Mouse (Mus musculus): ENCODE results near the gene Mospd3. TPM values are rescaled to one million over a fixed set of nuclear protein-coding genes. Genes with fewer than 3 reads are reported as not detected.

Gene Mospd3
- polyA plus RNA-seq, 1 experiment = 90.3 TPM

- no peak for DNase-seq (ENCODE audit: low read depth in 1 of 2, low spot score in 2 of 2)
Observed at GRCm38 (mm10) chr5:137609292-137609691, 8.4 kb upstream of the Mospd3 start.

GRCm38 (mm10) chr5:137608654-137609190 lies 7.9 kb upstream of the Mospd3 start:
- H3K36me3 ChIP-seq (ENCODE audit: control insufficient read depth, insufficient read depth, low read length) = no peaks in the 10 kb centered on the region; the same call in 1 of the 2 replicates
- no peak overlapping the region for H3K4me3 ChIP-seq (ENCODE audit: extremely low read depth, insufficient read depth, insufficient read length)
- 73% methylated on average over 23 of the region's 23 CpGs for WGBS
- TF ChIP-seq POLR2A (IDR thresholded peaks at IDR 0.05; ENCODE audit: low read depth, low read length) = no peak
- no peak for TF ChIP-seq CTCF (IDR thresholded peaks at IDR 0.05; ENCODE audit: extremely low read depth, insufficient read depth, insufficient read length, insufficient replicate concordance)
- H3K27me3 ChIP-seq (ENCODE audit: control insufficient read depth, insufficient read depth, low read length) = no peaks in the 10 kb centered on the region
- no peak overlapping the region; the same call in 1 of the 2 replicates for H3K27ac ChIP-seq (ENCODE audit: insufficient read depth, low read length)
- DNase-seq (ENCODE audit: low read depth in 1 of 2, low spot score in 2 of 2) = no peak
- peaks cover 20% of the 10 kb centered on the region; the same call in 1 of the 2 replicates for H3K4me1 ChIP-seq (ENCODE audit: control insufficient read depth, insufficient read depth, insufficient read length)

More at GRCm38 (mm10) chr5:137609292-137609691, 8.4 kb upstream of the Mospd3 start:
- peaks cover 20% of the 10 kb centered on the region; the same call in 1 of the 2 replicates for H3K4me1 ChIP-seq (ENCODE audit: control insufficient read depth, insufficient read depth, insufficient read length)
- H3K36me3 ChIP-seq (ENCODE audit: control insufficient read depth, insufficient read depth, low read length) = no peaks in the 10 kb centered on the region; the same call in 1 of the 2 replicates
- WGBS = 48% methylated on average over 3 of the region's 3 CpGs
- H3K27me3 ChIP-seq (ENCODE audit: control insufficient read depth, insufficient read depth, low read length) = no peaks in the 10 kb centered on the region
- H3K27ac ChIP-seq (ENCODE audit: insufficient read depth, low read length) = peak overlapping the region; percentile 22
- TF ChIP-seq CTCF (IDR thresholded peaks at IDR 0.05; ENCODE audit: extremely low read depth, insufficient read depth, insufficient read length, insufficient replicate concordance) (no peak), POLR2A (IDR thresholded peaks at IDR 0.05; ENCODE audit: low read depth, low read length) (no peak)
- H3K4me3 ChIP-seq (ENCODE audit: extremely low read depth, insufficient read depth, insufficient read length) = no peak overlapping the region

GRCm38 (mm10) chr5:137607860-137608653 lies 7.2 kb upstream of the Mospd3 start:
- WGBS = 89% methylated on average over 26 of the region's 26 CpGs
- H3K36me3 ChIP-seq (ENCODE audit: control insufficient read depth, insufficient read depth, low read length) = no peaks in the 10 kb centered on the region; the same call in 1 of the 2 replicates
- DNase-seq (ENCODE audit: low read depth in 1 of 2, low spot score in 2 of 2) = no peak
- H3K27me3 ChIP-seq (ENCODE audit: control insufficient read depth, insufficient read depth, low read length) = no peaks in the 10 kb centered on the region
- no peak for TF ChIP-seq CTCF (IDR thresholded peaks at IDR 0.05; ENCODE audit: extremely low read depth, insufficient read depth, insufficient read length, insufficient replicate concordance)
- no peak for TF ChIP-seq POLR2A (IDR thresholded peaks at IDR 0.05; ENCODE audit: low read depth, low read length)
- H3K4me1 ChIP-seq (ENCODE audit: control insufficient read depth, insufficient read depth, insufficient read length) = peaks cover 20% of the 10 kb centered on the region; the same call in 1 of the 2 replicates
- H3K27ac ChIP-seq (ENCODE audit: insufficient read depth, low read length) = no peak overlapping the region
- no peak overlapping the region for H3K4me3 ChIP-seq (ENCODE audit: extremely low read depth, insufficient read depth, insufficient read length)

GRCm38 (mm10) chr5:137601365-137601729 lies 489 bp upstream of the Mospd3 start:
- Histone ChIP-seq H3K27ac (ENCODE audit: insufficient read depth, low read length) (peak overlapping the region; percentile 76), H3K27me3 (ENCODE audit: control insufficient read depth, insufficient read depth, low read length) (no peaks in the 10 kb centered on the region), H3K36me3 (ENCODE audit: control insufficient read depth, insufficient read depth, low read length) (no peaks in the 10 kb centered on the region), H3K4me1 (ENCODE audit: control insufficient read depth, insufficient read depth, insufficient read length) (peaks cover 17% of the 10 kb centered on the region; the same call in 1 of the 2 replicates), H3K4me3 (ENCODE audit: extremely low read depth, insufficient read depth, insufficient read length) (peak overlapping the region; percentile 61)
- TF ChIP-seq CTCF (IDR thresholded peaks at IDR 0.05; ENCODE audit: extremely low read depth, insufficient read depth, insufficient read length, insufficient replicate concordance) (no peak), POLR2A (IDR thresholded peaks at IDR 0.05; ENCODE audit: low read depth, low read length) (no peak)
- no peak for DNase-seq (ENCODE audit: low read depth in 1 of 2, low spot score in 2 of 2)
- 0% methylated on average over 22 of the region's 22 CpGs for WGBS

GRCm38 (mm10) chr5:137600281-137600618 lies 608 bp downstream of the Mospd3 start:
- TF ChIP-seq CTCF (IDR thresholded peaks at IDR 0.05; ENCODE audit: extremely low read depth, insufficient read depth, insufficient read length, insufficient replicate concordance) (no peak), POLR2A (IDR thresholded peaks at IDR 0.05; ENCODE audit: low read depth, low read length) (no peak)
- peak overlapping the region; percentile 88 for H3K4me3 ChIP-seq (ENCODE audit: extremely low read depth, insufficient read depth, insufficient read length)
- H3K4me1 ChIP-seq (ENCODE audit: control insufficient read depth, insufficient read depth, insufficient read length) = peaks cover 17% of the 10 kb centered on the region; the same call in 1 of the 2 replicates
- H3K36me3 ChIP-seq (ENCODE audit: control insufficient read depth, insufficient read depth, low read length) = no peaks in the 10 kb centered on the region
- no peaks in the 10 kb centered on the region for H3K27me3 ChIP-seq (ENCODE audit: control insufficient read depth, insufficient read depth, low read length)
- no peak for DNase-seq (ENCODE audit: low read depth in 1 of 2, low spot score in 2 of 2)
- WGBS = 1% methylated on average over 19 of the region's 19 CpGs
- peak overlapping the region; percentile 60 for H3K27ac ChIP-seq (ENCODE audit: insufficient read depth, low read length)

- TF ChIP-seq CTCF (IDR thresholded peaks at IDR 0.05; ENCODE audit: extremely low read depth, insufficient read depth, insufficient read length, insufficient replicate concordance) = no peak
- TF ChIP-seq POLR2A (IDR thresholded peaks at IDR 0.05; ENCODE audit: low read depth, low read length) = no peak
- DNase-seq (ENCODE audit: low read depth in 1 of 2, low spot score in 2 of 2) = no peak
- Histone ChIP-seq H3K27ac (ENCODE audit: insufficient read depth, low read length) (0 out of 2 replicates have a peak overlapping the region, but pooled peaks have one; percentile 60), H3K4me1 (ENCODE audit: control insufficient read depth, insufficient read depth, insufficient read length) (peaks cover 17% of the 10 kb centered on the region; the same call in 1 of the 2 replicates), H3K27me3 (ENCODE audit: control insufficient read depth, insufficient read depth, low read length) (no peaks in the 10 kb centered on the region), H3K36me3 (ENCODE audit: control insufficient read depth, insufficient read depth, low read length) (no peaks in the 10 kb centered on the region), H3K4me3 (ENCODE audit: extremely low read depth, insufficient read depth, insufficient read length) (peak overlapping the region; percentile 88)
- WGBS = 26% methylated on average over 9 of the region's 9 CpGs
Observed at GRCm38 (mm10) chr5:137599600-137599999, 1.3 kb downstream of the Mospd3 start.

All from spleen, adult 2 months (tissue).